Mouse (Mus musculus) megakaryocyte, embryonic 14.5 days (primary cell): ENCODE results near the gene Lhb. TPM values are rescaled to one million over a fixed set of nuclear protein-coding genes. Genes with fewer than 3 reads are reported as not detected.

ENCODE experiments used
- H3K27me3 ChIP-seq: replicated peaks from 2 replicates; pipeline ENCODE3; 2012; ENCODE audit warnings: inconsistent platforms
- H3K36me3 ChIP-seq: replicated peaks from 2 replicates; pipeline ENCODE3; 2012; ENCODE audit warnings: low read length, inconsistent platforms, mixed read lengths
- H3K4me1 ChIP-seq: 2 replicates; pipeline ENCODE4 v1.6.1; 2012; ENCODE audit warnings: inconsistent platforms
- H3K4me3 ChIP-seq: replicated peaks from 2 replicates; pipeline ENCODE3; 2012; ENCODE audit warnings: moderate library complexity, mild to moderate bottlenecking, inconsistent platforms
- H3K9me3 ChIP-seq: 2 replicates; pipeline ENCODE4 v1.6.1; 2012; ENCODE audit warnings: inconsistent platforms
- FLI1 ChIP-seq: IDR thresholded peaks from 2 replicates; pipeline ENCODE4 v1.6.1; 2012; ENCODE audit warnings: low read length, inconsistent platforms, mixed read lengths
- GATA1 ChIP-seq: IDR thresholded peaks from 3 replicates; pipeline ENCODE4 v1.6.1; 2012; ENCODE audit warnings: mixed read lengths, low read length, inconsistent platforms, borderline replicate concordance
- polyA plus RNA-seq: library from polyadenylated mRNA; stranded (reverse); fragments of >175 nt; gene quantifications from 2 replicates; pipeline ENCODE4 v1.2.3, GENCODE M21; 2012; ENCODE audit warnings: low replicate concordance; ENCODE audit not compliant: insufficient read depth

Lhb gene
- polyA plus RNA-seq, 1 experiment, result not detected

DNA sequence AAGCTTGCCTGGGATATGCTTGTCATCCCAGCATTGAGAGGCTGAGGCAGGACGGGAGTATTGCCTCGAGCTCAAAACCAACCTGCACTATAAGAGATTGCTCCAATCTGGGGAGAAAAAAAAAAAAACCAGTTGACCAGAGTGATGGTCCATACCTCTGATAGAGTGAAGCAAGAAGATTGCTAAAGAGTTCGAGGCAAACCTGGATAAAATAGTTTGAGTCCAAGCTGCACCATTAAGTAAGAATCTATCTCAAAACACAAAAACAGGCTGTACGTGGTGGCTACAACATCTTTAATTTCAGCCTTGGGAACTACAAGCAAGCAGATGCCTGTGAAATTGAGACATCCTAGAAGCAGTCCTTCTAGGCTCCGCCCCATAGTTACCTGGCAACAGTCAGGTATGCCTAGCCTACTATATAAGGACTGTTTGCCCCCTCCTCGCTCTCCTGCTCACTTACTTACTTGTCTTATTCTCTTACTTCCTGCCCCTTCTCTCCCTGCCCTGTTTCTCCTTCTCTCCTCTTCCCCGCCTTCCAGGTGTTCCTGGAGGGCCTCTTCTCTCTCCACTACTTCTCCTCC is 46.6 kb downstream of the Lhb start:
- Histone ChIP-seq H3K4me1 (peaks cover 71% of the 10 kb centered on the region), H3K4me3 (peak overlapping the region; percentile 96), H3K36me3 (peaks cover 39% of the 10 kb centered on the region), H3K9me3 (no peaks in the 10 kb centered on the region; the same call in 1 of the 2 replicates), H3K27me3 (no peaks in the 10 kb centered on the region)
- TF ChIP-seq FLI1 (no peak), GATA1 (no peak)

GRCm38 (mm10) chr7:45470869-45471268 is 50.2 kb downstream of the Lhb start:
- H3K9me3 ChIP-seq, result peaks cover 3% of the 10 kb centered on the region; the same call in 1 of the 2 replicates
- TF ChIP-seq GATA1, result no peak
- no peak for TF ChIP-seq FLI1
- H3K36me3 ChIP-seq, result peaks cover 4% of the 10 kb centered on the region

More at GRCm38 (mm10) chr7:45470869-45471268, 50.2 kb downstream of the Lhb start:
- peak overlapping the region; percentile 9 for H3K4me3 ChIP-seq
- H3K4me1 ChIP-seq, result peaks cover 45% of the 10 kb centered on the region
- H3K27me3 ChIP-seq, result no peaks in the 10 kb centered on the region

Other genes starting within 250 kb of the Lhb start
- gene Gfy, start 241.3 kb upstream of the Lhb start, polyA plus RNA-seq, result not detected in 2 replicates
- not detected in 2 replicates for gene Pth2, start 239.8 kb upstream of the Lhb start, polyA plus RNA-seq
- not detected in 2 replicates for gene Ccdc155, start 215.9 kb upstream of the Lhb start, polyA plus RNA-seq
- 0.60 TPM in 1 of 2 replicates, not detected in the other for gene Dkkl1, start 208.7 kb upstream of the Lhb start, polyA plus RNA-seq
- not detected in 2 replicates for gene Tead2, start 205.1 kb upstream of the Lhb start, polyA plus RNA-seq
- gene Cd37, start 181.7 kb upstream of the Lhb start, polyA plus RNA-seq, result 212 and 263 TPM in 2 replicates
- not detected in 2 replicates for gene Slc6a16, start 179.7 kb upstream of the Lhb start, polyA plus RNA-seq
- gene Slc6a21, start 143.3 kb upstream of the Lhb start, polyA plus RNA-seq, result not detected in 2 replicates
- gene Trpm4, start 87.0 kb upstream of the Lhb start, polyA plus RNA-seq, result 7.6 TPM in 1 of 2 replicates, not detected in the other
- not detected in 2 replicates for gene Hrc, start 85.5 kb upstream of the Lhb start, polyA plus RNA-seq
- gene Ppfia3, start 53.8 kb upstream of the Lhb start, polyA plus RNA-seq, result 0.79 TPM in 1 of 2 replicates, not detected in the other
- gene Lin7b, start 50.2 kb upstream of the Lhb start, polyA plus RNA-seq, result 4.1 TPM in 1 of 2 replicates, not detected in the other
- 154 and 515 TPM in 2 replicates for gene Snrnp70, start 25.1 kb upstream of the Lhb start, polyA plus RNA-seq
- not detected in 2 replicates for gene Kcna7, start 15.2 kb upstream of the Lhb start, polyA plus RNA-seq
- gene Ntf5, start 7.1 kb upstream of the Lhb start, polyA plus RNA-seq, result not detected in 2 replicates
- 33.8 and 44.5 TPM in 2 replicates for gene Gys1, start 14.0 kb downstream of the Lhb start, polyA plus RNA-seq
- 90.5 and 244 TPM in 2 replicates for gene Ruvbl2, start 17.3 kb downstream of the Lhb start, polyA plus RNA-seq
- gene Ftl1, start 39.1 kb downstream of the Lhb start, polyA plus RNA-seq, result 24,502 and 30,989 TPM in 2 replicates
- 502 and 597 TPM in 2 replicates for gene Bax, start 46.1 kb downstream of the Lhb start, polyA plus RNA-seq
- not detected in 2 replicates for gene Tulp2, start 61.1 kb downstream of the Lhb start, polyA plus RNA-seq
- not detected in 2 replicates for gene Gm45808, start 66.0 kb downstream of the Lhb start, polyA plus RNA-seq
- gene Dhdh, start 68.0 kb downstream of the Lhb start, polyA plus RNA-seq, result 0.23 and 0.70 TPM in 2 replicates
- gene Nucb1, start 89.6 kb downstream of the Lhb start, polyA plus RNA-seq, result 504 and 892 TPM in 2 replicates
- gene Ppp1r15a, start 105.4 kb downstream of the Lhb start, polyA plus RNA-seq, result 361 and 818 TPM in 2 replicates
- gene Plekha4, start 105.5 kb downstream of the Lhb start, polyA plus RNA-seq, result 2.9 and 16.4 TPM in 2 replicates
- 4.9 and 6.8 TPM in 2 replicates for gene Hsd17b14, start 134.1 kb downstream of the Lhb start, polyA plus RNA-seq
- gene Bcat2, start 149.3 kb downstream of the Lhb start, polyA plus RNA-seq, result 20.6 and 56.4 TPM in 2 replicates
- not detected in 2 replicates for gene Fgf21, start 194.7 kb downstream of the Lhb start, polyA plus RNA-seq
- gene Fut1, start 196.5 kb downstream of the Lhb start, polyA plus RNA-seq, result 1.1 TPM in 1 of 2 replicates, not detected in the other
- not detected in 2 replicates for gene Izumo1, start 201.0 kb downstream of the Lhb start, polyA plus RNA-seq
- gene Rasip1, start 206.7 kb downstream of the Lhb start, polyA plus RNA-seq, result 0.36 TPM in 1 of 2 replicates, not detected in the other
- not detected in 2 replicates for gene Mamstr, start 219.2 kb downstream of the Lhb start, polyA plus RNA-seq
- not detected in 2 replicates for gene Fut2, start 245.6 kb downstream of the Lhb start, polyA plus RNA-seq